Mouse (Mus musculus): ENCODE measurements around the gene Kcnmb4. TPM values are rescaled to one million over a fixed set of nuclear protein-coding genes. Genes with fewer than 3 reads are reported as not detected.

The Kcnmb4 gene
- polyA plus RNA-seq, 1 experiment from 2014 or later, result 27.5 TPM

DNA sequence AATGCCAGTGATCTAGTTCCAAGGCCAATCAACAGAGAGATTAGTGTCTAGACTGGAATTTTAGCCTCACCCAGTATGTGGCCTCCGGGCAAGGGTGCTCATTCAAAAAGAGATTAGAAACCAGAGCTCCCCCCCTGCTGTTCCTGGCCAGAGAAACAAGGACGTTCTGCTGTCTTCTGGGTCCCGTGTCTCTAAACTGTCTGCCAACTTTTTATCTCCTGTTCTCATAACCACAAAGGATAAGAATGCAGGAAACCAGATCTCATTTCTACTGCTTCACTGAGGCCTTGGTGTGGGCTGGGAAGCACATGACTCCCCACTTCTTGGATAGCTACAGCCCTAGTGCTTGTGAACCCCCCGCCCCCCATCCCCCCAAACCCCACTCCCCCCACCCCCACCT lies 79.1 kb downstream of the Kcnmb4 start:
- H3K27ac ChIP-seq, result no peak overlapping the region
- 47% methylated on average over 4 of the region's 4 CpGs for WGBS
- ATAC-seq (ENCODE audit: low FRiP score), result no peak

GRCm38 (mm10) chr10:116393790-116394475 lies 79.7 kb downstream of the Kcnmb4 start:
- no peak overlapping the region for H3K9ac ChIP-seq
- H3K36me3 ChIP-seq, result no peaks in the 10 kb centered on the region
- H3K4me2 ChIP-seq, result no peak overlapping the region
- 0 out of 2 replicates have a peak overlapping the region, but pooled peaks have one; percentile 8 for H3K27ac ChIP-seq
- H3K4me3 ChIP-seq, result no peak overlapping the region
- H3K4me1 ChIP-seq (replicated peaks), result peaks cover 9% of the 10 kb centered on the region
- no peak for ATAC-seq (ENCODE audit: low FRiP score)
- H3K9me3 ChIP-seq, result no peaks in the 10 kb centered on the region
- 75% methylated on average over 9 of the region's 9 CpGs for WGBS
- H3K27me3 ChIP-seq, result 0 out of 2 replicates have a peak, but pooled peaks cover 3% of the 10 kb centered on the region

More for the DNA sequence above, 79.1 kb downstream of the Kcnmb4 start:
- no peak overlapping the region for H3K9ac ChIP-seq
- H3K4me2 ChIP-seq, result no peak overlapping the region
- no peaks in the 10 kb centered on the region for H3K9me3 ChIP-seq
- H3K27me3 ChIP-seq, result 0 out of 2 replicates have a peak, but pooled peaks cover 3% of the 10 kb centered on the region
- no peaks in the 10 kb centered on the region for H3K36me3 ChIP-seq
- no peak overlapping the region for H3K4me3 ChIP-seq
- peaks cover 7% of the 10 kb centered on the region; the same call in 1 of the 2 replicates for H3K4me1 ChIP-seq (replicated peaks)

DNA sequence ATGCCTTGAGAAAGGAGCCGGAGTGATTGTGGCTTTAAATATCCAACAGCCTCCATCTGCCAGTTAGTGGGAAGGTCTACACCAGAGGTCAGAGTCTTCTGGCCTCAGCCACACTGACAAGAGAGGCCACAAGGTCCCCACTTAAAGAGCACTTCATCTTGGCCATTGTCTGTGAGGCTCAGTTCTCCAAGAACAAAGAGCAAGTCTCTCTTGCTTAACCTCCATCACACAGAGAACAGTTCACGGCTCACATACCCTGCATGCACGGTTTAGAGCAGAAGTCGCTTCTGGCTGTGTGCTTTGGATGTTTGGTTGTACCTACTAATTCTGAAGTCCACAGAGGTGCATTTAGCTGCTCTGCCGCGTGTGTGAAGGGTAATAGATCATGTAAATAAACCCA lies 84.8 kb downstream of the Kcnmb4 start:
- H3K27me3 ChIP-seq, result 0 out of 2 replicates have a peak, but pooled peaks cover 11% of the 10 kb centered on the region
- no peaks in the 10 kb centered on the region for H3K36me3 ChIP-seq
- H3K4me3 ChIP-seq, result no peak overlapping the region
- no peak overlapping the region for H3K4me2 ChIP-seq
- H3K9ac ChIP-seq, result no peak overlapping the region
- no peak overlapping the region for H3K27ac ChIP-seq
- WGBS, result 30% methylated on average over 6 of the region's 6 CpGs
- ATAC-seq (ENCODE audit: low FRiP score), result no peak
- no peaks in the 10 kb centered on the region for H3K9me3 ChIP-seq
- peaks cover 14% of the 10 kb centered on the region for H3K4me1 ChIP-seq (replicated peaks)

DNA sequence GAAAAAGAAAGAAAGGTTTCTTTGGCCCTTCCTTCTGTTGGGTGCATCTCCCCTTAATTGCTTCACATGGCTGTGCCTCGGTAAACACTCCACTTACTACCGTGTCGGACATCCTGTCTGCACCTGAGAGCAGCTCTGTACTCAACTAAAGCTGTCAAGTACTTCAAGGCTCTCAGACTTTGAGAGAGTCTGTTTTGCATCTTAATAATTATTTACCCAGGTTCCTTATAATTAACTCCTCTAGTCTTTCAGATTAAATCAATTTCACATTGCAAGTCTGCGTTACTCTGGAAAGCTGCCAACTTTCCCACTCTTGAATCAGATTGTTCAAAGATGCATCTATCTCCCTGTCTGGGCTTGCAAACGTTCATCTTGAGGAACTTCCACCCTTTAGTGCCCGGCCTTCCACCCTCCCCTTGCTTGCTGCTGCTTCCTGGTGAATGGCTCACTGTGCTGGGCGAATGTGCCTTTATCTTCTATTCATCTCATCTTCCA lies 87.2 kb downstream of the Kcnmb4 start:
- H3K4me1 ChIP-seq (replicated peaks), result peaks cover 16% of the 10 kb centered on the region
- no peak overlapping the region for H3K4me2 ChIP-seq
- H3K27me3 ChIP-seq, result 0 out of 2 replicates have a peak, but pooled peaks cover 11% of the 10 kb centered on the region
- 33% methylated on average over 7 of the region's 7 CpGs for WGBS
- H3K27ac ChIP-seq, result no peak overlapping the region
- H3K9me3 ChIP-seq, result no peaks in the 10 kb centered on the region
- no peak overlapping the region for H3K4me3 ChIP-seq
- no peak for ATAC-seq (ENCODE audit: low FRiP score)
- no peaks in the 10 kb centered on the region for H3K36me3 ChIP-seq
- no peak overlapping the region for H3K9ac ChIP-seq

- no peak overlapping the region for H3K4me2 ChIP-seq
- H3K9me3 ChIP-seq, result no peaks in the 10 kb centered on the region
- peaks cover 16% of the 10 kb centered on the region for H3K4me1 ChIP-seq (replicated peaks)
- no peaks in the 10 kb centered on the region for H3K36me3 ChIP-seq
- no peak for ATAC-seq (ENCODE audit: low FRiP score)
- no peak overlapping the region for H3K4me3 ChIP-seq
- no peak overlapping the region for H3K9ac ChIP-seq
- WGBS, result 69% methylated on average over 4 of the region's 4 CpGs
- 0 out of 2 replicates have a peak, but pooled peaks cover 8% of the 10 kb centered on the region for H3K27me3 ChIP-seq
- H3K27ac ChIP-seq, result no peak overlapping the region
Observed at GRCm38 (mm10) chr10:116384401-116384800, 89.3 kb downstream of the Kcnmb4 start.

DNA sequence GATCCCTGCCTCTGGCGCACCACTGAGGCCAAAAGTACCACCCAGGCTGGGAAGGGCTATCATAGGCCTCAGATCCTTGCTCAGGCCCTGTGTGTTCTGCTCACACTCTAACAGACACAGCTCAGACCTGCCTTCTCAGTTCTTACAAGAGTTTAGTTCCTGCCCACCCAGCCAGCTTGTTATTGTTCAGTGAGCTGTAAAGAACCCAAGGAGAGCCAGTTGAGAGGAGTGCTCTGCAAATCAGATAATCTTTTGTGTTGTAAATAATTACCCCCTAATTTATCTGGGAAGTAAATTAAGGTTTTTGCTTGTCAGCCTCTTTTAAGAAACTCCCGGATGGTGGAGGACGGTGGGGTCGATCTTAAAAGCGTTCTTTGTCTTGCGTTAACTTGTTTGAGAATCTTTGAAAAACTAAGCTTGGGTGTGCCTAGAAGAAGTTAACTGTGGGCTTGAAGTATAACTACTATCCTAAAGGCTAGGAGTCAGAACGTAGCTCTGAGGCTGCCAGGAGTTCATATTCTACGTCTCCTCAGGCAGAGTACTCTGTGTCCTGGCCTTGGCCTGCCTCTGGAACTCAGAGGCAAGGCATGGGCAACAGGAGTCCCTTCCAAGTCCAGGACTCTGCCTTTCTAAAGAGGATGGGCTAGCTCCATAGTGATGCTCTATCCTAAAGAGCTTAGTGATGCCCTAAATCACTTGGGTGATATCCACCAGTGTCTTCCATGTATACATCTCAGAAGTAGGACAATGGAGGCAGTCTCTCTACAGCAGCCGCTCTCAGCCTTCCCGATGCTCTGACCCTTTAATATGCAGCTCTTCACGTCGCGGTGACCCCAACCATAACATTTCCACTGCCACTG lies 90.6 kb downstream of the Kcnmb4 start:
- H3K4me3 ChIP-seq, result no peak overlapping the region
- WGBS, result 38% methylated on average over 13 of the region's 13 CpGs
- 0 out of 2 replicates have a peak, but pooled peaks cover 8% of the 10 kb centered on the region for H3K27me3 ChIP-seq
- H3K27ac ChIP-seq, result no peak overlapping the region
- no peaks in the 10 kb centered on the region for H3K36me3 ChIP-seq
- no peak for ATAC-seq (ENCODE audit: low FRiP score)
- no peak overlapping the region for H3K9ac ChIP-seq
- H3K4me2 ChIP-seq, result no peak overlapping the region
- H3K9me3 ChIP-seq, result no peaks in the 10 kb centered on the region
- peaks cover 12% of the 10 kb centered on the region for H3K4me1 ChIP-seq (replicated peaks)

GRCm38 (mm10) chr10:116376853-116377252 lies 96.8 kb downstream of the Kcnmb4 start:
- WGBS, result 90% methylated on average over 4 of the region's 4 CpGs
- Histone ChIP-seq H3K27ac (no peak overlapping the region), H3K9me3 (no peaks in the 10 kb centered on the region), H3K4me2 (no peak overlapping the region), H3K27me3 (no peaks in the 10 kb centered on the region), H3K4me1 (replicated peaks) (no peaks in the 10 kb centered on the region), H3K4me3 (no peak overlapping the region), H3K9ac (no peak overlapping the region), H3K36me3 (no peaks in the 10 kb centered on the region)
- no peak for ATAC-seq (ENCODE audit: low FRiP score)

- H3K9me3 ChIP-seq, result no peaks in the 10 kb centered on the region
- no peak for ATAC-seq (ENCODE audit: low FRiP score)
- H3K27me3 ChIP-seq, result no peaks in the 10 kb centered on the region
Observed at GRCm38 (mm10) chr10:116374111-116374510, 99.6 kb downstream of the Kcnmb4 start.

DNA sequence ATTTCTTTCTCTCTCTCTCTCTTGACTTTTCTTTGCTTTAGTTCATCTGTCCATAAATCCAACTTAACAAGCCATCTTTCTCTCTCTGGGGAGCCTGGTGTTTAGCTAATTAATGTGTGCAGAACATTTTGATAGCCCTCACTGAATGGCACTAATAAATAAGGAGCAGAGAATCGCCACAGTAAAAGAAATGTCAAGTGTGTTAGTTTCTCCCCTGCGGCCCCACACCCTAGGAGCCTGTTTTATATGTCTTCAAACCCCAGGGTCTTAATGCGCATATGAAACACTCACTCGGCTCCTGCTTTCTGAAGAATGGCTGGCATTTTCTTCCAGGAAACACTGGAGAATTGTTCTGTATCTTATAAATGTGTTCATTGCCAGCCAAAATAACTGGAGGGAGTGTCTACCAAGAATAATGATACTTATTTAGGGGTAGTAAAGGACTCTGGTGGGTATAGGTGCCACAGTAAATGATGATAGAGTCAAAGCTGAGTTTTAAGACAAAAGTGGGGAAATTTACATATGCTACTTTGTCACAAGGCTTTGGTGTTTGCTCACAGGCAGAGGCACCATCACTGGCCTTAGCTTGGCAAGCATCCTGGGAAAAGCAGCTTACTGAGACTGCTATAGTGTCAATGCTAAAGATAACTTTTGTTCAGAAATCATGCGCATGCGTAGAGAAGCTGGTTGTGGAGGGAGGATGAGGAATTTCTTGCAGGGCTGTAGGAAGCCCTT lies 102.5 kb downstream of the Kcnmb4 start:
- WGBS, result 24% methylated on average over 6 of the region's 6 CpGs
- H3K27ac ChIP-seq, result peak overlapping the region; percentile 37
- H3K9me3 ChIP-seq, result no peaks in the 10 kb centered on the region
- no peaks in the 10 kb centered on the region for H3K27me3 ChIP-seq
- ATAC-seq (ENCODE audit: low FRiP score), result peak; percentile 76
- no peaks in the 10 kb centered on the region for H3K36me3 ChIP-seq
- H3K4me1 ChIP-seq (replicated peaks), result peaks cover 4% of the 10 kb centered on the region; the same call in 1 of the 2 replicates
- no peak overlapping the region for H3K4me2 ChIP-seq
- no peak overlapping the region for H3K4me3 ChIP-seq
- no peak overlapping the region for H3K9ac ChIP-seq

More at GRCm38 (mm10) chr10:116374111-116374510, 99.6 kb downstream of the Kcnmb4 start:
- Histone ChIP-seq H3K27ac (no peak overlapping the region), H3K4me3 (no peak overlapping the region), H3K4me2 (no peak overlapping the region), H3K4me1 (replicated peaks) (peaks cover 4% of the 10 kb centered on the region; the same call in 1 of the 2 replicates), H3K36me3 (no peaks in the 10 kb centered on the region), H3K9ac (no peak overlapping the region)
- WGBS, result 84% methylated on average over 6 of the region's 6 CpGs
